Mouse (Mus musculus) megakaryocyte progenitor cell, adult 5-6 weeks (primary cell): ENCODE results near the gene A2ml1. TPM values are rescaled to one million over a fixed set of nuclear protein-coding genes. Genes with fewer than 3 reads are reported as not detected.

Experiments used
- ATAC-seq: replicated peaks from 2 replicates; pipeline ENCODE4 v1.8.0; 2016; ENCODE audit warnings: mild to moderate bottlenecking, moderate TSS enrichment, inconsistent platforms; ENCODE audit not compliant: poor library complexity
- total RNA-seq, 2 experiments: library from RNA; stranded (forward) in 1 of 2; stranded (reverse) in 1 of 2; fragments of 157-497, 149-512 nt in 1 of 2; fragments of 200-1000 nt in 1 of 2; gene quantifications; 2 replicates each; pipeline versions ENCODE4 v1.2.3 to v1.2.4; 2015 to 2017

The A2ml1 gene
- total RNA-seq, 2 experiments from 2014 or later, result not detected

DNA sequence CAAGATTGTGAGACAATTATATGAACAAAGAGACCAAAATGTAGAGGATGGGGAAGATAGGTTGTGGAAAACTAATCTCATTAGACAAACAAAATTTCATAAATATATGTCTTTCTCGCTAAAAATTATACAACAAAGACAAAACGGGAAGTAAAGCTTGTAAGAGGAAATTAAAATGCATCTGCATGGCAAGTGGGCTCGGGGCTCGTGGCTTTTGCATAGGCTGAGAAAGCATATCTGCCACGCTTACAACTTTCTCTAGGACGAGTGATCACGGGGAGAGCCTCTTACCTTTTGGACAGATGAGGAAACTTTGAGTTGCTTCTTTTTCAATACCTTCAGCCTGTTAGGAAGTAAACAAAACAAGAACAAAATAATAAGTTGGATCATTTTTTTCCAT is 27.4 kb downstream of the A2ml1 start:
- ATAC-seq, result peak; percentile 58; the same call in 1 of the 2 replicates

DNA sequence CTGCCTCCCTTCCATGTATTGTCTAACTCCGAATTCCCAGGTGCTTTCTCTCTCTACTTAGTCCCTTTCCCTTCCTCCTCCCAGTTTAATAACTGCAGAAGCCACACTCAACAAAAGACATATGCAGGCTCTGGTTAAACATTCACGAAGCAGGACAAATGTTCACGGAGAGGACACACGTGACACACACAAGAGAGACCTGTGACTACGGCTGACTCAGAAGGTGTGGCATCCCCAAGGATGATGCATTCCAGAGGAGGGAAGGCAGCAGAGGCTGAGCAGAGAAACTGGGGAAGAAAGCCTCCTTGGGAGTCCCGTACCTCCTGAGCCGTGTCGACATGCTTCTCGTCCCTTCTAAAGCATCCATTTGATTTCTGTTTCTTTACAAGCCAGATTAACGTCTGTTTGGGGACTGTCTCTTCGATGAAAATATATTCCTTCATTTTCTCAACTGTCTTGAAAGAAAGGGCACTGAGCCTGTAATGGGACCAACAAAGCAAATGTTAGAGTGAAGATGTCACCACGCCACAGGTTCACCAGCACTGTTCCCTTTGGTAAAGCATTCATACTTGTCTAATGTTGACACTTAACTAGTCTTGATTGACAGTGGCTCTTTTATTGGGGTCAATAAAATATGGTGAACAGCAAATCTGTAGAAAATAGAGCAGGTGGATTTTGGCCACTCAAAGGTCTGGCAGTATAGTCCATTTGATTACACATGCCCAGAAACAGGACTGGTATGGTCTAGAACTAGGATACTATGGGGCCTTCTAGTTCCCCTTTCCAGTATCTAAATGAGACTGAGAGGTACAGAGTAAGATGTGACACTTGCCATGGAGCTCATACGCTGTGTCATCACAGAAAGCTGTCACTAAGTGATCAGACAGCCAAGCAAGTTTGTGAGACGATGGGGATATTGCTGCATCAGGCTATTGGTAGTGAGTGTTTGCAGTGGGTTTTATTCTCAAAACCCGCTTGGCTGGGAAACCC is 31.6 kb downstream of the A2ml1 start:
- no peak for ATAC-seq

DNA sequence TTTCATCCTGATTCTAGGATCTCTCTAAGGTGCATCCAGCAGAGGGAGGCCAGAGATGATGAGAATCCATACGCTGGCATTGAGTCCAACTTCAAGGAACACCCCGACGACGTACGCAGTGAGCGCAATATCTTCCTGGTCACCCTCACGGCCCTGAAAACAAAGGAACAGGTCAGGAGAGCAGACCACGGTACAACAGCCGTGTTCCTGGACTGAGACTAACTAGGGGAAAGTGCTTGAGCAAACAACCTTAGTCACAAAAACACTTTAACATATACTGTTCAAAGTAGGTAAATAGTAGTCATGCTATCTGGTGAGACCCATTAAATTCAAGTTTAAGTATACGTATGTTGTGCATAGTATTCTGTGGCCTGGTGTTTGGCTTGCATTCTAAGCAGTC is 32.9 kb downstream of the A2ml1 start:
- no peak for ATAC-seq

DNA sequence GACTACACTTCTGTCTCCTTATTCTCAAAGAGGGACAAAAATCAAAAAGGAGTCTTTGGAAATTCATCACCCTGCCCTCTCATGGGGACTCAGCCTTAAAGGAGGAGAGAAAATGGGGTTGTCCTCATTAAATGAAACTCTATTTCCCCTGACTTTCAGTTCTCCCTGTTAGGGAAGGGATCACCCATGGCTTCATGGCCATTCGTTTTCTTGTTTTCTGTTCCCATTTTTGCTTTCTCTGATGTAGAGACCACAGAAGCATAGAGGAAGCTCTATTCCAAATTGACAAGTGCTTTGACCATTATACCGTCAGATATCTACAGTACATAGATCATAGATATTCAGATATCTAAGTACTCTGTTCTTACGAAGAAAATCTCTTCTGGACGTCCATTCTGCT is 36.0 kb downstream of the A2ml1 start:
- ATAC-seq, result peak; percentile 46; the same call in 1 of the 2 replicates

DNA sequence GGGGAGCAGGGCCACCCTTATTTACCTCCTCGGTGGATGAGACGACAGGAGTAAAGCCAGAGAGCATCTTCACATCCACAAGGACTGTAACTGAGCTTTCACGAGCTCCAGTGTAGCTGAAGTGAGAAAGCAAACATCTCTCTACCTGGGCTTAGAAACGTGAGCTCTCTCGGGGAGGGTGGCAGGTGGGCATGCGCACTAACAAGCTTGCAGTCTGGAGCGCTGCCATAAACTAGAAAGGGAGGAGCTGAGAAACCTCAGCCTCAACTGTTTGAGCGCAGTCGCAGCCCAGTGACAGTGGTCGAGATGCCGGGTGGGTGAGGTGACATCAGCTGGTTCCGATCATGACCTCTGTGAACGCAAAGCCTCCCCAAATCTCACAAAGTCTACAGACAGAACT is 38.2 kb downstream of the A2ml1 start:
- ATAC-seq, result no peak

DNA sequence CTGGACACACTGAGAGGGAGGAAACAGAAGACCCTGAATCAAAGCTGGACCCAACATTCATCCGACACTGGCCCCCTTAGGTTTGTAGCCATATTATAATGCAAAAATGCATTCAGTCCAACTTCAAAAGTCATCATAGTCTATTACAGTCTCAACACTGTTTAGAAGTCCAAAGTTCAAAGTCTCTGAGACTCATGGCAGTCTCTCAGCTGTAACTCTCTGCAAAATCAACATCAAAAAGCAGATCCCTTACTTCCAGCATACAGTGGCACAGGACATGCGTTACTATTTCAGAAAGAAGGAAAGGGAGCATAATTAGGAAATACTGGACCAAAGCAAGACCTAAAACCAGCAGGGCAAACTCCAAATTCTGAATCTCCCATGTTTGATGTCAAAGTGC is 46.2 kb downstream of the A2ml1 start:
- no peak for ATAC-seq

GRCm38 (mm10) chr6:128533296-128533695 is 48.1 kb downstream of the A2ml1 start:
- ATAC-seq, result no peak

GRCm38 (mm10) chr6:128532701-128533100 is 48.7 kb downstream of the A2ml1 start:
- no peak for ATAC-seq

- no peak for ATAC-seq
Measured at GRCm38 (mm10) chr6:128528491-128528890, 52.9 kb downstream of the A2ml1 start.

- peak; percentile 68 for ATAC-seq
Measured at GRCm38 (mm10) chr6:128527110-128527509, 54.3 kb downstream of the A2ml1 start.

DNA sequence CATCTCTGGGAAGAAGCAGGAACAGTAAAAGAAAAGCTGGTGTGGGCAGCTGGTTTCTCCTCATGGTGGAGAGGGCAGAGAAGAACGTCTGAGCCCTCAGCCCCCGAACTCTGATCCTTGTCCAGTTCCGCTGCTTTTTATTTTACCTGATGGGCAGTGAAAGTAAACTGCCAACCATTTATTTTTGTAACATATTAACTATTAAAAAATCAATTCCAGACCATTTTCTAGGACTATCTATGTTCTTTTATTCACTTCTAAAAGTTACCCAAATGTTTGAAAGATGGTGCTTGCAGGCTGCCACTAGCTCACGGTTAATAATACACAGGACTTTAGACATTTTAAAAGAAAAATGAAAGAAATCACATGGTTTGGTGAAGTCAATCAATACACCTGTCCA is 54.8 kb downstream of the A2ml1 start, which contains the start of gene Pzp:
Gene Pzp (minus strand): TSS at position 120 of the 400 bp plus-strand sequence.
- no peak for ATAC-seq

DNA sequence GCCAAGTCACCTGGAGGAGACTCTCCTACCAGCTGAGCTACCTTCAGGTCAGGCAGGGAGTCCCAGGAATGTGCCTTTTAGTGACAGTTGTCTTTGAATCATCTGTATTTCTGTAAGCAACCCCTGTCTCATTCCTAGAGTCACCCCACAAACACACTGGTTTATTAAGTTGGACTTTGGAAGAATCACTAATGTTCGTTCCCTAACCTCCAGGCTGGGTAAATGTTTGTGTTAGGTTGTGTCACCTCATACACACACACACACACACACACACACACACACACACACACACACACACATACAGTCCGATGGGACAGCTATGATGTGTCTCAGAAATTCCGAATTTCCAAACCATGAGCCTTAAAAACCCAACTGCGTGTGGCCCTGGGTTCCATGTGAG is 55.6 kb downstream of the A2ml1 start:
- no peak for ATAC-seq

DNA sequence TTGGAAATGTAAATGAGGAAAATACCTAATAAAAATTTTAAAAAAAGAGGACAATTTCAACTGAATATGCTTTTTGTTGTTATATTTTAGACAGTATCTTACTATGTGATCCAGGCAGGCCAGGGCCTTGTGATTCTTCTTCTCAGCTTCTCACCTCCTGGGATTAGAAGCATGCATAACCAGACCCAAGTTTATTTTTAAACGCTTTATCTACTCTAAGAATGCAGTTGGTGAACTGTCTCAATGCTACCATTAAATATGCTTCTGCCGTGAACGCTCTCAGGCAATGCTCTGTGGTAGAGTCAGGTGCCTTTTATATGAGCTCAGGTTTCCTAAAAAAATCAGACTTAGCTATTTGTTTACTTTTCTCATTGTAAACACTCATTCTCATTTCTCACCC is 58.0 kb downstream of the A2ml1 start:
- no peak for ATAC-seq

DNA sequence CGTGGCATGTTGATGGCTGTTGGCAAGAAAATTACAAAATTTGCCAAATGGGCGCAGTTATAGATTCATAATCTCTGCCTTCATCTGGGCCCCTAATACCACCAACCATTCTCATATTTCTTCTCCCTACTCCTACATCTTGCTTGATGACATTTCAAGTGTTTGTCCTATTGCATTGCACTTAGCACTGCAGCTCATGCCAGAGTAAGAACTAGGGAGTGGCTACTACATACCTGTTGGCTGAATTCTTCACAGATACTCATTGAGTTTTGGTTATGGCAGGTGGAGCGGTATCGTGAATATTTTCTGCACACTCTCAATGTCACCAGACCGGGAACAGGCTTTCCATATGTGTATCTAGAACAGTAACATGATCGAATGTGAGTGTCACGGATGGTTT is 62.2 kb downstream of the A2ml1 start:
- no peak for ATAC-seq

- no peak for ATAC-seq
Measured at GRCm38 (mm10) chr6:128505676-128506236, 75.7 kb downstream of the A2ml1 start.

- no peak for ATAC-seq
Measured at GRCm38 (mm10) chr6:128504743-128505142, 76.7 kb downstream of the A2ml1 start.

DNA sequence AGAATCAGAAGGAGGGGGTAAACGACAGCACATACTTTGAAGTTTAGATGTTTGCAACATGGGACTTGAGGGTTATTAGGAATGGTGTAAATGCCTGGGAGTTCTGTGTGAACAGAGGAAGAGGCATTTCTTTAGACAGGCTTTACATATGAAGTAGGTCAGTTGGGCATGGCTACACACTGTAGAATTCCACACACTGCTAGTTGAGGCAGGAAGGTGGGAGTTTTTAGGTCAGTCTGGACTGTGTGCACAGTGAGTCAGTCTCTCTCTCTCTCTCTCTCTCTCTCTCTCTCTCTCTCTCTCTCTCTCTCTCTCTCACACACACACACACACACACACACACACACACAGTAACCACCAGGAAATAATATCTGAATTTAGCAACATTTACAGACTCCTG is 86.1 kb downstream of the A2ml1 start:
- no peak for ATAC-seq

- no peak for ATAC-seq
Measured at GRCm38 (mm10) chr6:128494646-128495331, 86.6 kb downstream of the A2ml1 start.

DNA sequence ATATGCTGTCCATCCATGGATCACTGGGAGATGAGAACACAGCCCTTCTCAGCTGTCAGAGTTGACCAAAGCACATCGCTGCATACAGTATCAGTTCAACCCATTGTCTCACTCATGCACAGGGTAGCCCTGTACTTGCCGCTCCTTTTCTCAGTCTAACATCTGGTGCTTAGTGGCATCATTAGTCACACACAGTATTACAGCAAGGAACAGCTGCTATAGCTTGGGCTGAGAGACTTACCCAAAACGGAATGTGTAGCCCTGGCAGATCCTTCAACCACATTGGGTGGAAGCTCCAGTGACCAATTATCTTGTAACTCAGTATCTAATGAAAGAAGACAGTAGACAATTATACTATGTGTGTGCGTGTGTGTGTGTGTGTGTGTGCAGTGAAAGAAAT is 89.5 kb downstream of the A2ml1 start:
- ATAC-seq, result no peak

GRCm38 (mm10) chr6:128490141-128490540 is 91.3 kb downstream of the A2ml1 start:
- ATAC-seq, result no peak
